Mouse (Mus musculus) fibroblast of lung, adult 2 months (primary cell): ENCODE results near the gene Abi3.

Source experiments
- DNase-seq: peaks from one replicate; pipeline ENCODE4 v3.0.0-alpha.2; 2011; ENCODE audit warnings: low read depth

Gene Abi3

DNA sequence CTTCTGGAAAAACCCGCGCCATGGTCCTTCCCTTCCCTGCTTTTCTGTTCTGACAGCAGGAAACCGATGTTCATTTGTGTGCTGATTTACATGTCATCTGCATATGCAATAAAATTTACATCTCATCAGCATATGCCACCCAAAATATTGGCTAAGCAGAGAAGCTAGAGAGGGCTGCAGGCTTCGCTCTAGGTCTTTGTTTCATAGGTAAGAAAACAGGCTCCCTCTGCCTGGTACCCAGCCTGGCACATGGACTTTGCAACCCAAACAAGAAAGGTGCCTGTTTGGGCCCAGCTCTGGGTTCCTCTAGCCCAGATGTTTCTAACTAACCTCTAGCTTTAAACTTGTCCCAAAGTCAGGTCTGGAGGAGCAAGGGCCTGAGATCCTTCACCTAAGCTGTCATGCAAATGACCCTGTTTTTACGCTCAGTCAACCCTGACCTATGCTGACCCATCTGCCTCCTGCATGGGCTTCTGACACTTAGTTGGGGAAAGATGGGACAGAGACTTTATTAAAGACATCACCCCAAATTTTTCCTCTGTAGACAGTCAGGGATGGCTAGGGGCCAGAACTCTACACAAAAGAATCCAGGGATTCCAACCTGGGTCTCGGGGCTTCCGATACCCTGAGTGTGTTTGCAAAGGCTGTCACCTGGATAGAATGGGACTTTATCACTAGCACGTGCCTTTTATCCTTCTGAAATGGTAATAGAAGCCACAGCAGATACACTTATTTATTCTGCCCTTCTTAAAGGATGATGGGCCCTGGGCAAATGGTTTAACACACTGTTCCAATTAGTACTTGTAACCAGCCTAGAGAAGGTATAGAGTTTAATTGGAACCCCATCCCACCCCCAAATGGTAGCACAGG, 3.0 kb downstream of the Abi3 start:
- DNase-seq: no peak

DNA sequence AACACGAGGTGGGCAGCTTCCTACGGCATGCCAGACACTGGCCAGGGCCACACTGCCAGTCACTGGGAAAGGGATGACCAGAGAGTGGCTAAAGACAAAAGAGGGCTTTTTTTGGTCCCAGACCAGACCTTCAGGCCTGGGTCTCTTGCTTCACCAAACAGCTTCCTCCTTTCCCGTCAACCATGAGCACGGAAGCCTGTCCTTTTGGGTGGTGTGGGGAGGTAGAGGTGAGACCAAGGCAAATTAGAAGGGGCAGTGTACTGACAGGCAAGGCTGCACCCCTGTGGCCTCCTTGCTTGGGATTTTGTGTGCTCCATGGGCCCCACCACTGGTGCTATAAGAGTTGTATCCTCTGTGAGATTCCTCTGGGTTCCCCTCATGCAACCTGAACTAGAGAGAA, 3.7 kb downstream of the Abi3 start:
- DNase-seq: no peak

DNA sequence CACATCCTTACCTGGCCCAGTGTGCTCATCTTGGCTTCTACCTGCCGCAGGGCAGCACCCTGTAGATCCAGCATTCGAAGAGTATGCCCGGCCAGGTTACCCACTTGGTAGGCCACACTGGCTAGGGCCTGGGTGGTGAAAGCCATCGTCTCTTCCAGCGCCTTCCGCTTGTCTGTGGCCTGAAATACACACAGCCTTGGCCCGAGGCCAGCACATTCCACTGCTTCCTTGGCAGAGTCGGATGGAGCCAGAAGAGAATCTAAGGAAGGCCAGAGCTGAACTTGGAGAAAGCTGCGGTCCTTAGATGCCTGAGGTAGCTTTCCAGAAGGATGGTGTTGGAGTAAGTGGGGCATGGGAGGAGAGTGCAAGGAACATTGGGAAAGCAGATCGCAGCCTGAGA, 5.2 kb downstream of the Abi3 start, which contains the start of gene Gngt2:
Gene Gngt2 (plus strand): TSS at position 158 of the 400 bp plus-strand sequence.
- no peak for DNase-seq

- DNase-seq: no peak
These were observed 5.8 kb downstream of the Abi3 start for GRCm38 (mm10) chr11:95836433-95836832.

DNA sequence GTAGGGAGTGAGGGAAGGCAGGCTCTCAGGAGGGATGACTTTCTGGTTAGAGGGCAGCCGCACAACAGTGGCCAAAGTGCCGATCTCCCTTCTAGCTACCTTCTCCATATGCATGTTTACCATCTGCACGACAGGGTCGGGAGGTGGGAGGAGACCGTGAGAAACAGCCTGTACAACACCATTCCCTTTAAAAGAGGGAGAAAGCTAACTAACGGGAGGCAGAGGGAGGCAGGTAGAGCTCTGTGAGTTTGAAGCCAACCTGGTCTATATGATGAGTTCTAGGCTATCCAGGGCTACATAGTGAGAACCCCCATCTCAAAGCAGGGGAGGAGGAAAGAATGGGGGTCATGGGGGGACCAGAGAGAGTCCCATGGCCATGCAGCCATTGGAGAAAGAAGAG, 6.4 kb downstream of the Abi3 start:
- DNase-seq: no peak

DNA sequence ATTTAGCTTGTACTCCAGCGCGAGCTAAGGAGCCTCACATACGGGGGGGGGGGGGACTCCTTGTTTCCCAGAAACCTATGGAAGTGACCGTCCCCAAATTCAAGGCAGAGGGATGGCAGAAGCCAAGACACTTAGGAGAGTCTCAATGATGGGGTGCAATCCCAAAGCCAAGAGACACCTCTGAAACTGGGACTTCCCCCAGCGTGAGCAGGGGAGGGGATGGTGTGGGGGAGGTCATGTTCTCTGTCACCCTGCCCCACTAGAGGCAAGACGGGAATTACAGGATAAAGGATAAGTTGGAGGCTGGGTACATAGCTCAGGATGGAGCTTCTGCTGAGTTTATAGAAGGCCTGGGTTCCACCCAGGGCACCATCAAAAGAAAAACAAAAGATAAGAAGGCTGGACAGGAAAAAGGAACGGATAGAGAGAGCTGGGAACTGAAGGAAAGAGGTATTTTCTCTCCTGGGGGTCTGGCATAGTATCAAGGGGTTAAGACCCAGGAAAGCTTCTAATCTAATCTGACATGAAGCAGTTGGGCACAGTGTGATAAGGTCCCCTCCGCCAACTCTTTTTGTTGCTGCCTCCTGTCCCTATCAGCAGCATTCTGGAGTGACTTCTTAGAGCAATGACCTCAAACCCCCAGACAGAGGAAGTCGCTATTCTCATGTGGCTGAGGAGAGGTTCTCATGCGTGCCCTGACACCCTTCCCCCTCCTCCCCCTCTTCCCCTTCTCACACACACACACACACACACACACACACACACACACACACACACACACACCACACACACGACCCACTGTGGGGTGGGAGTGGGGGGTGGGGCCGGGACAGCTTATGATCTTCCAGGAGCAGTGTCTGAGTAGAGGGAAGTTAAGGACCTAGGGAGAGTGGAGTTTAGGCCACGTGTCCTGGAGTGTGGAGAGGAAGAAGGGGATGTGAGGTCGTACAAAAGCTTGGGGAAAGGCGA, 7.2 kb downstream of the Abi3 start:
- no peak for DNase-seq

- no peak for DNase-seq
These were observed 8.1 kb downstream of the Abi3 start for GRCm38 (mm10) chr11:95834143-95834667.

DNA sequence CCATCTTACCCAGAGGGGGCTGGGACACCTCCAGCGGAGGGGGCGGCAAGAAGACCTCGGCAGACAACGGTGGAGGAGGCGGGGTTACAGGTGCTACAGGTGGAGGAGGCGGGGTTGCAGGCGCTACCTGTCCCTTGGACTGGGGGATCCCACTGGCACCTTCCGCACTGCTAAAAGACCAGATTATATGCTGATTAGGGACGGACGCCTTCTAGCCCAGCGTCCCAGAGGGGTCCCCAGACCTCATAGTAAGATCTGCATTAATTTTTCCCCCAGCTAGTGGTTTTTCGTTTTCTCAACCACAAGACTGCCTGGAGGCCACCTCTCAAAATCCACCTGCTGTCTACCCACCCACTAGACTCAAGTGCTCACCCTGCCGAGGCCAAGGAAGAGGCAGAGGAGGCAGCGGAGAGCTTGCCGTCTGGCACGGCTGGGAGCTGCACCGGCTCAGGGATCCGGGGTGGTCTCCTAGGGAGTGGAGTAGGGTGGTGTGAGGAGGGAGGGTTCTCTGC, 8.6 kb downstream of the Abi3 start:
- DNase-seq: no peak

GRCm38 (mm10) chr11:95833006-95833570, 9.2 kb downstream of the Abi3 start:
- DNase-seq: no peak

GRCm38 (mm10) chr11:95832129-95833005, 9.9 kb downstream of the Abi3 start:
- no peak for DNase-seq

DNA sequence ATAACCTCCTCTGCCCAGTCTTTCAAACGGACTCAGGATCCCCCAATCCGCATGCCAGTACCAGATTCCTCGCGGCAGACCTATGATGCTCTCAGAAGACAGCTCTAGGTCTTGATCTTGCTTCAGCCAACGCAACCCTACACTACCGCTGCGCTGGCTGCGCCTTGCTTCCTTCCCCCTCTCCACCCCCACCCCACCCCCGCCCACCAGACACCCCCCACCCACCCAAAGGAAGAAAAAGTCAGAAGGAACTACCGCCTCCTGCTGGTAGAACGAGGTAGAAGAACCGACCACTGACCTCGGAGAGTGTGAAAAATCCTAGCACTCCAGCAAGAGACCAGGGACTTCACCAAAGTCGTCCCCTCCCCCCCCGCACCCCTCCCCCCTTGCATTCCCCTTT, 10.6 kb downstream of the Abi3 start:
- no peak for DNase-seq

DNA sequence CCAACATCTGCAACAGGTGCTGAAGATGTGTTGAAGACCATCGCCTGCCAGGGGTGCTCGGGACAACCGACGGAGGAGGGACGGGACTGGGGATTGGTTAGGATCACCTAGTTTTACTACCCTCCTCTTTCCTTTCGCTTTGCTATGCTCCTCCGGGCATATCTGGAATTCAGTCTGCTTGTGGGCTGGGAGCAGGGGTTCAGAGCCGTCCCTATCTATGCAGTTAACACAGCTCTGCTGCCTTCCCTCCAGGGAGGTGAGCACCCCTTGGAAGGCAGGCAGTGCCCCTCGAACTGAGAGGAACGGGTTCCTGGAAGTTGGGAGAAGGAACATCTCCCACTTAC, 11.0 kb downstream of the Abi3 start:
- DNase-seq: no peak

DNA sequence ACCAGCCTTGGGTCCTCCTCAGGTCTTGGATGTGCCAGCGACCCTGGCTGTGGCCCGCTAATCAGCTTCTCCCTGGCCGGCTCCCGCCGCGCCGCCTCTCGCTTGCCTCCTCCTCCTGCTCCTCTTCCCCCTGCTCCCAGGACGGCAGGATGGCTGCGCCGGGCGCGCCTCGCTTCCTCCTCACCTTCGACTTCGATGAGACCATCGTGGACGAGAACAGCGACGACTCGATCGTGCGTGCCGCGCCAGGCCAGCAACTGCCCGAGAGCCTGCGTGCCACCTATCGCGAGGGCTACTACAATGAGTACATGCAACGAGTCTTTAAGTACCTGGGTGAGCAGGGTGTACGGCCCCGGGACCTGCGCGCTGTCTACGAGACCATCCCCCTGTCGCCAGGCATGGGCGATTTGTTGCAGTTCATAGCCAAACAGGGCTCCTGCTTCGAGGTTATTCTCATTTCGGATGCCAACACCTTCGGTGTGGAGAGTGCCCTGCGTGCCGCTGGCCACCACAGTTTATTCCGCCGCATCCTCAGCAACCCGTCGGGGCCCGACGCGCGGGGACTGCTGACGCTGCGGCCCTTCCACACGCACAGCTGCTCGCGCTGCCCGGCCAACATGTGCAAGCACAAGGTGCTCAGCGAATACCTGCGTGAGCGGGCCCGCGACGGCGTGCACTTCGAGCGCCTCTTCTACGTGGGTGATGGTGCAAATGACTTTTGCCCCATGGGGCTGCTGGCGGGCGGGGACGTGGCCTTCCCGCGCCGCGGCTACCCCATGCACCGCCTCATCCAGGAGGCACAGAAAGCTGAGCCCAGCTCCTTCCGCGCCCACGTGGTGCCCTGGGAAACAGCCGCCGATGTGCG, 11.6 kb downstream of the Abi3 start:
- no peak for DNase-seq

- DNase-seq: no peak
These were observed 12.7 kb downstream of the Abi3 start for GRCm38 (mm10) chr11:95829526-95830050.

DNA sequence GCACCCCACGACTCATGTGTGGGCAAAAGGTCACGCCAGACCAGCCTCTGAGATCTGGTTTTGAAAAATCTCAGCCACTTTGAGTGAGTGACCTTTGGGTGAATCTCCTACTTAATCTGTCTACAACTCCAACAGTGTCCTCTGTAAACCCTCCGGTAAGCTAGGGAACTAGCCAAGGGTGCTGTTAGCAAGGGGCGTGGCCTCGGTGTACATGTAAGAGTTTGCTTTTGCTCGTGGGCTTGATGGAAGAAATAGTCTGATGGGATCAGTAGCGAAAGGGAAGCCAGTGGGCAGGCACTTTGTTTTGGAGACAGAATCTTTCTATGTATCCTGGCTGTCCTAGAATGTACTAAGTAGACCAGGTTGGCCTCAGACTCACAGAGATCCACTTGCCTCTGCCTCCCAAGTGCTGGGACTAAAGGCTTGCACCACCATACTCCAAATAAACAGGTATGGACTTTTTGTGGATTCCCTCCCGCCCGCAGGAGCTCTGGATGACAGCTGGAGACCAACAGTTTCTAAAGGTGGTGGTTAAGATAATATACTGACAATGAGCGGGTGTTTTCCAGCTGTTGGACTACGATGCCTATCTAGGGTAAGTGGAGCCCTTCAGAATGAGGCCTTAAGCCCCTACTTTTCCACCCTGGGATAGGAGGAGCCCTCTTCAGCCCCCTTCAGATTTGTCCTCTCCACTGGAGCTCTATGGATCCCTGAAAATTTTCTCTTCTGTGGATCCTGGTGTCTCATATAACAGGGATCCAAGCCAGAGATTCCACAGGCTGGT, 13.9 kb downstream of the Abi3 start:
- no peak for DNase-seq

DNA sequence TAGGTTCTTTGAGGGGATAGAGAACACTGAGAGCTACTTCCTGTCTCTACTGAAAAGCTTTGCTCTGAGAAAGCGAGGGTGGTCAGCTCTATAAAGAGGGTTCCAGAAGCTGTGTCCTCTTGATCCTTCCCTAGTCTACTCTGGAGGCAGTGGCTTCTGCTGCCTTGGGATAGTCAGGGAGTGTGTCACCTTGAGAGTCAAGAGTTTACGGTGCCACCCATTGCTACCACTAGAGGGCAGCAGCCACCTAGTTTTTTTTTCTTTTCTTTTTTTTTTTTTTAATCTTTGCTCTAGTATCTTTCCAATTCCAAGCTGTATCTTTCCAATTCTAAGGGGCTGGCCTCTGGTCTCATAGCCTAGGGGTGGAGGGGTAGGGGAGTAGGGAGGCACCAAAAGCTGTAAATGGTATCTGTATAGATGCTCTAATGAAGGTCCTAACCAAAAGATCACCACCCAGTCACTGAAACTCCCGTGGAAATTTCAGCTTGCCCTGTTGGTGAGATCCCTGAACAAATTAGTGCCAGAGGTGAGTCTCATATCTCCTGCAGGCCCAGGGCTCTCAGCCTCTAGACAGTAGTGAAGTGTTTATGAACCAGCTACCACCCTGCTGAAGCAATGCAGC, 14.7 kb downstream of the Abi3 start:
- no peak for DNase-seq

- no peak for DNase-seq
These were observed 15.2 kb downstream of the Abi3 start for GRCm38 (mm10) chr11:95827168-95827447.

GRCm38 (mm10) chr11:95826317-95827167, 15.7 kb downstream of the Abi3 start:
- DNase-seq: no peak
